Mouse (Mus musculus): ENCODE data around the gene Vamp5. TPM values are rescaled to one million over a fixed set of nuclear protein-coding genes. Genes with fewer than 3 reads are reported as not detected.
A peak's percentile ranks its signal among the peaks of the same experiment; 100 is the strongest.

Gene Vamp5
- polyA plus RNA-seq, 1 experiment from 2014 or later = 19.6 TPM

- H3K9me3 ChIP-seq (ENCODE audit: control insufficient read depth, low read length) = no peaks in the 10 kb centered on the region
- no peak overlapping the region for H3K4me2 ChIP-seq (ENCODE audit: low read length)
- H3K27ac ChIP-seq (ENCODE audit: low read depth) = no peak overlapping the region
- 82% methylated on average over 5 of the region's 5 CpGs for WGBS
- ATAC-seq (replicated peaks; ENCODE audit: low FRiP score, low TSS enrichment, low read depth) = no peak
- H3K4me1 ChIP-seq (replicated peaks; ENCODE audit: control insufficient read depth, insufficient read depth, low read length) = no peaks in the 10 kb centered on the region
- no peak for DNase-seq (ENCODE audit: low spot score)
- H3K4me3 ChIP-seq (ENCODE audit: low read depth, low read length) = no peak overlapping the region
- H3K27me3 ChIP-seq (replicated peaks; ENCODE audit: control insufficient read depth, insufficient read depth, low read length) = no peaks in the 10 kb centered on the region
- no peak overlapping the region for H3K9ac ChIP-seq (ENCODE audit: low read length)
- H3K36me3 ChIP-seq (ENCODE audit: control insufficient read depth, insufficient read depth, low read length) = peaks cover 95% of the 10 kb centered on the region
These were observed 51.2 kb downstream of the Vamp5 start for GRCm38 (mm10) chr6:72329019-72329418.

DNA sequence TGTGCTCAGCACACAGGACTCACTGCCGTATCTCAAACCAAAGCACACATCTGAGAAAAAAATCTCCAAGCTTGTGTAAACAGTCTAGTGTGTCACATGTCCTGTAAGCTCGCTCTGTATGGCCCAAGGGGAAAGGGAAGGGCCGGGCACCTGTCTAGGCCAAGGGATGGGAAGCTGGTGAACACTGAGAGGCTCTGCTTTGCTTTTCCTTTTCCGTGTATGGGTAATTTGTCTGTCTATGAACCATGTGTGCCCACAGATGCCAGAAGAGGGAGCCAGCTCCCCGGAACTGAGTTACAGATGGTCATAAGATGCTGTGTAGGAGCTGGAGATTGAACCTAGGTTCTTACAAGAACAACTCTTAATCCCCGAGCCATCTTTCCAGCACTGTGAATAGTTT is 54.0 kb downstream of the Vamp5 start:
- Histone ChIP-seq H3K27ac (ENCODE audit: low read depth) (no peak overlapping the region), H3K27me3 (replicated peaks; ENCODE audit: control insufficient read depth, insufficient read depth, low read length) (no peaks in the 10 kb centered on the region), H3K9me3 (ENCODE audit: control insufficient read depth, low read length) (no peaks in the 10 kb centered on the region), H3K4me2 (ENCODE audit: low read length) (no peak overlapping the region), H3K4me1 (replicated peaks; ENCODE audit: control insufficient read depth, insufficient read depth, low read length) (no peaks in the 10 kb centered on the region), H3K9ac (ENCODE audit: low read length) (no peak overlapping the region), H3K4me3 (ENCODE audit: low read depth, low read length) (no peak overlapping the region), H3K36me3 (ENCODE audit: control insufficient read depth, insufficient read depth, low read length) (peaks cover 97% of the 10 kb centered on the region)
- ATAC-seq (replicated peaks; ENCODE audit: low FRiP score, low TSS enrichment, low read depth) = peak; percentile 58; the same call in 1 of the 2 replicates
- DNase-seq (ENCODE audit: low spot score) = no peak
- 66% methylated on average over 6 of the region's 6 CpGs for WGBS

GRCm38 (mm10) chr6:72323786-72324508 is 56.3 kb downstream of the Vamp5 start:
- Histone ChIP-seq H3K4me1 (replicated peaks; ENCODE audit: control insufficient read depth, insufficient read depth, low read length) (no peaks in the 10 kb centered on the region), H3K9ac (ENCODE audit: low read length) (no peak overlapping the region), H3K4me2 (ENCODE audit: low read length) (no peak overlapping the region), H3K27ac (ENCODE audit: low read depth) (no peak overlapping the region), H3K9me3 (ENCODE audit: control insufficient read depth, low read length) (no peaks in the 10 kb centered on the region), H3K4me3 (ENCODE audit: low read depth, low read length) (no peak overlapping the region), H3K36me3 (ENCODE audit: control insufficient read depth, insufficient read depth, low read length) (peaks cover 97% of the 10 kb centered on the region), H3K27me3 (replicated peaks; ENCODE audit: control insufficient read depth, insufficient read depth, low read length) (no peaks in the 10 kb centered on the region)
- ATAC-seq (replicated peaks; ENCODE audit: low FRiP score, low TSS enrichment, low read depth) (no peak), DNase-seq (ENCODE audit: low spot score) (no peak)
- 91% methylated on average over 6 of the region's 6 CpGs for WGBS

- Histone ChIP-seq H3K9ac (ENCODE audit: low read length) (no peak overlapping the region), H3K4me3 (ENCODE audit: low read depth, low read length) (no peak overlapping the region), H3K27ac (ENCODE audit: low read depth) (no peak overlapping the region), H3K4me1 (replicated peaks; ENCODE audit: control insufficient read depth, insufficient read depth, low read length) (no peaks in the 10 kb centered on the region), H3K9me3 (ENCODE audit: control insufficient read depth, low read length) (no peaks in the 10 kb centered on the region), H3K4me2 (ENCODE audit: low read length) (no peak overlapping the region), H3K27me3 (replicated peaks; ENCODE audit: control insufficient read depth, insufficient read depth, low read length) (no peaks in the 10 kb centered on the region), H3K36me3 (ENCODE audit: control insufficient read depth, insufficient read depth, low read length) (peaks cover 96% of the 10 kb centered on the region)
- no peak for DNase-seq (ENCODE audit: low spot score)
- ATAC-seq (replicated peaks; ENCODE audit: low FRiP score, low TSS enrichment, low read depth) = no peak
- WGBS = 95% methylated on average over 3 of the region's 3 CpGs
These were observed 57.3 kb downstream of the Vamp5 start for GRCm38 (mm10) chr6:72322936-72323335.

- Histone ChIP-seq H3K27ac (ENCODE audit: low read depth) (no peak overlapping the region), H3K4me1 (replicated peaks; ENCODE audit: control insufficient read depth, insufficient read depth, low read length) (no peaks in the 10 kb centered on the region), H3K9ac (ENCODE audit: low read length) (no peak overlapping the region), H3K4me3 (ENCODE audit: low read depth, low read length) (no peak overlapping the region), H3K4me2 (ENCODE audit: low read length) (no peak overlapping the region), H3K9me3 (ENCODE audit: control insufficient read depth, low read length) (no peaks in the 10 kb centered on the region), H3K36me3 (ENCODE audit: control insufficient read depth, insufficient read depth, low read length) (peaks cover 82% of the 10 kb centered on the region), H3K27me3 (replicated peaks; ENCODE audit: control insufficient read depth, insufficient read depth, low read length) (no peaks in the 10 kb centered on the region)
- peak; percentile 77 for DNase-seq (ENCODE audit: low spot score)
- 80% methylated on average over 11 of the region's 11 CpGs for WGBS
- ATAC-seq (replicated peaks; ENCODE audit: low FRiP score, low TSS enrichment, low read depth) = no peak
These were observed 61.2 kb downstream of the Vamp5 start for GRCm38 (mm10) chr6:72319019-72319418.

Other genes with a start within 250 kb of the Vamp5 start
- 7.3 and 8.7 TPM in 2 replicates for gene Atoh8, start 144.9 kb downstream of the Vamp5 start, polyA plus RNA-seq (2014; fragmentation: Nextera tagmentation; extraction: Ambion mirVana)
- 0.12 TPM in 1 of 2 replicates, not detected in the other for gene Sftpb, start 75.9 kb downstream of the Vamp5 start, polyA plus RNA-seq (2014; fragmentation: Nextera tagmentation; extraction: Ambion mirVana)
- 56.2 and 58.0 TPM in 2 replicates for gene Usp39, start 35.3 kb downstream of the Vamp5 start, polyA plus RNA-seq (2014; fragmentation: Nextera tagmentation; extraction: Ambion mirVana)
- gene 0610030E20Rik, start 33.2 kb downstream of the Vamp5 start, polyA plus RNA-seq (2014; fragmentation: Nextera tagmentation; extraction: Ambion mirVana) = 25.0 and 27.6 TPM in 2 replicates
- gene Tmem150a, start 25.0 kb downstream of the Vamp5 start, polyA plus RNA-seq (2014; fragmentation: Nextera tagmentation; extraction: Ambion mirVana) = 10.8 and 11.7 TPM in 2 replicates
- gene Rnf181, start 13.5 kb downstream of the Vamp5 start, polyA plus RNA-seq (2014; fragmentation: Nextera tagmentation; extraction: Ambion mirVana) = 96.9 and 98.0 TPM in 2 replicates
- 177 and 183 TPM in 2 replicates for gene Vamp8, start 10.2 kb upstream of the Vamp5 start, polyA plus RNA-seq (2014; fragmentation: Nextera tagmentation; extraction: Ambion mirVana)
- 12.8 and 17.7 TPM in 2 replicates for gene Ggcx, start 33.8 kb upstream of the Vamp5 start, polyA plus RNA-seq (2014; fragmentation: Nextera tagmentation; extraction: Ambion mirVana)
- gene Mat2a, start 59.1 kb upstream of the Vamp5 start, polyA plus RNA-seq (2014; fragmentation: Nextera tagmentation; extraction: Ambion mirVana) = 378 and 409 TPM in 2 replicates
- gene Sh2d6, start 141.2 kb upstream of the Vamp5 start, polyA plus RNA-seq (2014; fragmentation: Nextera tagmentation; extraction: Ambion mirVana) = 0.18 and 0.27 TPM in 2 replicates
- 36.7 and 37.9 TPM in 2 replicates for gene Capg, start 163.9 kb upstream of the Vamp5 start, polyA plus RNA-seq (2014; fragmentation: Nextera tagmentation; extraction: Ambion mirVana)
- 14.2 and 15.1 TPM in 2 replicates for gene Elmod3, start 217.9 kb upstream of the Vamp5 start, polyA plus RNA-seq (2014; fragmentation: Nextera tagmentation; extraction: Ambion mirVana)
- 20.7 and 21.3 TPM in 2 replicates for gene Retsat, start 218.0 kb upstream of the Vamp5 start, polyA plus RNA-seq (2014; fragmentation: Nextera tagmentation; extraction: Ambion mirVana)
- 37.6 and 40.8 TPM in 2 replicates for gene Tgoln1, start 236.5 kb upstream of the Vamp5 start, polyA plus RNA-seq (2014; fragmentation: Nextera tagmentation; extraction: Ambion mirVana)